Mouse (Mus musculus) neutrophil, adult 5-6 weeks (primary cell): ENCODE data around the gene Syngr2. TPM values are rescaled to one million over a fixed set of nuclear protein-coding genes. Genes with fewer than 3 reads are reported as not detected.
A peak's percentile ranks its signal among the peaks of the same experiment; 100 is the strongest.
"Not testable (repeated sequence)": the region's sequence is repeated elsewhere in the genome, so short reads cannot be mapped to it uniquely, and the experiment has no call there.

ENCODE experiments used
- ATAC-seq: fragments of 151-379, 151-347 bp; 2 replicates; pipeline ENCODE4 v1.8.0; 2017; ENCODE audit warnings: mild to moderate bottlenecking, moderate TSS enrichment; ENCODE audit not compliant: insufficient number of reproducible peaks, poor library complexity, low FRiP score, severe bottlenecking; ENCODE audit errors: extremely low read depth
- total RNA-seq: library from RNA; stranded (forward); fragments of 200-1000 nt; gene quantifications from 2 replicates; pipeline ENCODE4 v1.2.3, GENCODE M21; 2017

Gene Syngr2
- total RNA-seq, 1 experiment from 2014 or later, result 108 TPM

DNA sequence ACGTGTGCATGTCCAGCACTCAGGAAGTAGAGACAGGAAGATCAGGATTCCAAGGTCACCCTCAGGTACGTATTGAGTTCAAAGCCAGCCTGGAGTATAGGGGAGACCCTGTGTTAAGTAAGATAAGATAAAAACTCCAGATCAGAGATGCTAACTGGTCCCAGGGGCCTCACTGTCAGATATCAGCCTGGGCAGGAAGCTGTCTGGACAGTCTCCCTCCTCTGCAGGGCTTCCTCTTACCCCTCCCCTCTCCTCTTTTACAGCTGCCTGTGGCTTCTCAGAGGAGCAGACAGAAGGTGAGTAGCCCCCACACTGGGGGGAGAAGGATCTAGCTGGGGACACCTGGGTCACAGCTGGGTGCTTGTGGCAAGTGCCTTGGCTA, 11.3 kb upstream of the Syngr2 start:
- peak; percentile 30 for ATAC-seq

DNA sequence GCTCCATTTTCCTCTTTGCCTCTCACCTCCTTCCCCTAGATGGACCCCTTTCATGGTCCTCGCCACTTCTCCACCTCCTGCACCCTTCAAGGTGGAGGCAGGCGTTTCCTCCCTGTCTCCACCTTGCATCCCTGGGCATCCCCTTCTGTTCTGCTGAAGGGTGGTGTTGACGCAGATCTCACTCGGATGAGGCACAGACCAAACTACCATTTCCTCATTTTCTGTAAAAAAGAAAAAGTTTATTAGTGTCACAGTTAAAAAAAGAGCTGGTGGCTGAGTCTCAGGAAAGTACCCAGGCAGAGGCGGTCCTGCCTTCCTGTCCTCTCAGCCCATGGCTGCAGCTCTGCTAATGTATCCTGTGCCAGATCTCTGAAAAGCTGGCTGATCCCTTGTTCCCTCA, 10.3 kb upstream of the Syngr2 start:
- peak; percentile 54 for ATAC-seq

GRCm38 (mm10) chr11:117800038-117800437, 9.4 kb upstream of the Syngr2 start:
- ATAC-seq, result no peak

DNA sequence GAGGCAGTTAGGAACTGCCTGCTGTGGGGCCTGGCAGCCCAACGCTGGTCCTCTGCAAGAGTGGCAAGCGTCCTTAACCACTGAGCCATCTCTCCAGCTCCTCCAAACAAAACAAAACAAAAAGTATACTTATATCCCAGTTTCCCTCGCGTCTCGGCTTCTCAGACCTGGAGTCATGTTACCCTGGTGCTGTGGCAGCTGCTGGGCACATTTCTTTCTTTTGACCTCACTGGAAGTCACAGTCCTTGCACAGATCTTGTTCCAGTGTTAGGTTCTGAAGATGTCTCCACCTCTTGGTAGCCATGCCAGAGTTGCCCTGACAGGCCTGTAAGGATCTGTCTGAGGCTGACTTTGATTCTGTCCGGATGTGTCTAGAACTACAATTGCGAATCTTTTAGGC, 7.8 kb upstream of the Syngr2 start:
- ATAC-seq, result no peak

DNA sequence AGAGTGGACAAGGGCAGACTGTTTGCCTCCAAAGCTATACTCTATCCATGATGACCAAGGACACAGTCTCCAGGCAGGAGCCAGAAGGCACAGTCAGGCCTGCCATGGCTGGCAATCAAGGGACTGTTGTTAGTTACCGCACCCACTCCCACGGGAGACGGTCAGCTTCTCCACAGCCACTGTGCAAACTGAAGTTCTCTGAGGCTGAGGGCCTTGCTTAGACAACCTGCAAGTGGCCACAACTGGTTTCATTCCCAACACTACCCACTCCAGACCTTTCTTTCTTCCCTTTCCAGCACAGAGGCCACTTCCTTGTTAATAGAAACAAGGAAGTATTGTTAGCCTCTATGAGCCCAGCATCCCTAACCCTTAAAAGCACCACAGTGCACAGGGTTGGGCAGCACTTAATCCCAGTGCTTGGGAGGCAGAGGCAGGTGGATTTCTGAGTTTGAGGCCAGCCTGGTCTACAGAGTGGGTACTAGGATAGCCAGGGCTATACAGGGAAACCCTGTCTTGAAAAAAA, 6.2 kb upstream of the Syngr2 start:
- ATAC-seq, result no peak

DNA sequence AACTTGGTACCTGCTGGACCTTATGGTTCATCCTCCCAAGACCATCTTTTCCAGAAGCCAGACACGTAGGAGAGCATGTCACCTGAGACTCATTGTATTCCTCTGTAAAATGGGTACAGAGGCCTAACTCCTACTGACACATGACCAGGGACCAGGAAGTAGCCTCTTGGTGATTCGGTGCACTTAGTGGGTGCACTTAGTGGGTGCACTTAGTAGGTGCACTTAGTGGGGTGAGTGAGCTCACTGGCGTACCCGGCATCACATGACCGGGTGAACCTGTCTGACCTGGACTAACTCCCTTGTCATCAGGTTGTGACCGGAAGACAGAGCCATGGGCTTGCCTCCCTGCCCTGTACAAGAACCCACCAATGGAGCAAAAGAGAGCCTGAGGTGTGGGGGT, 2.7 kb upstream of the Syngr2 start:
- ATAC-seq, result no peak

DNA sequence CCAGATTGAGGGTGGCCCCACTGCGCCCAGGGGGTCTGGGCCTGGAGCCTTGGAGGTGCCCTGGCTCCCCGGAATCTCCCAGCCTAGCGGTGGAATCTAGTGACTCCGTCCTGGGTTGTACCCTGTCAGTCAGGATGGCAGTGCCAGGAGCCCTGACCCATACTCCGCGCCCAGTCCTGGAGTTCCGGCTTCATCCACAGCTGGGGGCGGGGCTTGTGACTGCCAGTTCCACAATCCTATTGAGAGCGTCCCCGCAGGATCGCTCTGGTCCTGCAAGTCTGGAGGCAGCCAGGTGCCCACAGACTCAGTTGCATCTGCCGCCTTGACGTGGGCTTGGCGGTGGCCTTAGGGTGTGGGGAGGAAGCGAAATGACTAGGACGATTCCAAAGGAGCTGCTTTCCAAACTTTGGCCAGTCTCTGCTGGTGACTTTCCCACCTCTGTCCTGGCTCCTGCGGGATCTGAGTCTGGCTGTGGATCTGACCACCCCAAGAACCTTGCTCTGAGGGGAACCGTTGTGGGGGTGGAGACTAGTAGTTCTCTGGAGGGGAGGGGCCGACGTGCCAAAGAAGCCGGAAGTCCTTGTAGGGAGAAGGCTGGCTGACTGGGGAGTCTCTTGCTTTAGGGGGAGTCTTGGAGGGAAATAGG, 1.1 kb downstream of the Syngr2 start:
- ATAC-seq, result peak; percentile 67

GRCm38 (mm10) chr11:117813867-117814266, 4.4 kb downstream of the Syngr2 start:
- no peak for ATAC-seq

DNA sequence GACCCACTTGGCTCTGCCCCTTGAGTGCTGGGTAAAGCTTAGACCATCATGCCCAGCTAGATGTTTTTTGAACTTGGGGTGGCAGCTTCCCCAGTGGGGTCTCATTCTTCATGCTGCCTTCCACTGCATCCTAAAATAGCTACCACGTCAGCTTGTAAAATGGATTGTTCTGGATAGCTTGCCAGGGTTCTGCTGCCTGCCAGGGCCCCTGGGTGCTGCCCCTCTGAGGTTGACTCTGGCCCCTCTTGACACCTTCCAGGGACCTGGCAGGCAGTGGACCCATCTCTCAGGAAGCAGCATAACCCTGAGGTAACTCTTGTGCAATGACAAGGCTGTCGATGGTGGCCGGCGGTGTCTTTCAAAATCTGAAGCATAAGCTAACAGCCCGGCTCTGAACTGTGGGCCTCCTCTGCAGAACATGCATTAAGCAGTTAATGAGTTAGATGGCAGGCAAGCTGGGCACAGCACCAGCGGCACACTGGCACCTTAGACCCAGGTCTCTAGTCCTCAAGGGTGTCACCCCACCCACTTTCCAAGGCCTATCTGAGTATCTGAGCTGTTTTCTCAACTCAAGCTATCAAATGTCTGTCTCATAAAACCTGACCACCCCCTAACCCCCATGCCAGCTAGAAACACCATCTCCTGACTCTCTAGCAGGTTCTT, 5.4 kb downstream of the Syngr2 start:
- no peak for ATAC-seq

- ATAC-seq, result not testable (repeated sequence)
These were observed 6.4 kb downstream of the Syngr2 start for GRCm38 (mm10) chr11:117815850-117816249.

DNA sequence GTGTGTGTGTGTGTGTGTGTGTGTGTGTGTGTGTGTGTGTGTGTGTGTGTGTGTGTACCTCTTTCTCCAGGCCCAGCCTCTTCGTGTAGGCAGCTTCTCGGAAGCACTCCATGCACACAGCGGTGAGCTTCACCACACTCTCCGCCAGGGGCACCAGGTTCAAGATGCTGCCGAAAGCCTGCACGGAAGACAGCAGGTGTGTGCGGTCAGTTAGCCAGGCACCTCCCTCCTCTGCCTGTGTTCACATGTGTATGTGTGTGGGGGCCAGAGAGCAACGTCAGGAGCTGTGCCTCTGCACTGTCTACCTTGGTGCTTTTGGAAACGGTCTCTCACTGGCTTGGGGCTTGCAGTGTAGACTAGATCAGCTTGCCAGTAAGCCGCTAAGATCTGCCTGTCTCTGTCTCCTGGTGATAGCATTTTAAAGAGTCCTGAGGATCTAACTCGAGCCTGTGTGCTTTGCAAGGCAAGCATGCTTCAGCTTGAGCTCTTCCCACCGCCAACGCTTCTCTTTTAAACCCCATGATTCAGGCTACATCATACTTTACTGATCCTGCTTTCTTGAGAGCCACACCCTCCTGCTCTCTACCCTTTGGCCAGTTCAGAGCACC, 7.0 kb downstream of the Syngr2 start:
- ATAC-seq, result no peak

DNA sequence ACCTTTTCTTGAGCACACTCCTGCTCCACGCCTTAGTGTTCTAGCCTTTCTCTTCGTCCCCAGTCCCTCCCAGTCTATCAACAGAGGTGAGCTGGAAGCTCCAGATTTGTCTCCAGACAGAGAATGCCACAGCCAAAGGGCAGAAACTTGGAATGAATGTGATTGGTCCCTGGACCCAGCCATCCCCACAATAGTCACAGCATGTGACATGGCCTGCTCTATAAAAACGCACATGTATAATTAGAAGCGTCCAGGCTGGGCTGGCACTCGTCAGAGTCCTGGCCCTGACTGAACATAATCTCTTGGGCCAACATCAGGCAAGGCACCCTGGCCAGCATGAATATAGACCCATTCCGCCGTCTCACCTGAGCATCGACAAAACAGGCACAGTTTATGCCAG, 9.6 kb downstream of the Syngr2 start:
- ATAC-seq, result no peak

GRCm38 (mm10) chr11:117820173-117820572, 10.7 kb downstream of the Syngr2 start:
- no peak for ATAC-seq

DNA sequence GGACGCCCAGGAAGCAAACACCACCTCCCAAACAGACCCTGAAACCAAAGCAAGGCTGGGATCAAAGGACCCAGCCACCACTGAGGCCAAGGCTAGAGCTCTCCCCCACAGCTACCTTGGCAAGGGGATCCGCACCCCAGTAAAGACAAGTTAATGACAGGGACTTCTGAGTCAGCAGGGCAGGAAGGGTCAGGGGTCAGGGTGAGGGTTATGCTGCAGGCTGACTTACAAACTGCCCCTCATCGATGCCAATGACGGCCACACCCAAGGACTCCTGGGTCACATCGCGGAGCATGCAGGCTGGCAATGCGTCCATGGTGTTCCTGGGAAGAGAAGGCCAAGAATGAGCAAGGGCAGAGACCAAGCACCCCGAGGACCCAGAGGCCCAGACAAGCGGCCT, 12.4 kb downstream of the Syngr2 start:
- no peak for ATAC-seq

DNA sequence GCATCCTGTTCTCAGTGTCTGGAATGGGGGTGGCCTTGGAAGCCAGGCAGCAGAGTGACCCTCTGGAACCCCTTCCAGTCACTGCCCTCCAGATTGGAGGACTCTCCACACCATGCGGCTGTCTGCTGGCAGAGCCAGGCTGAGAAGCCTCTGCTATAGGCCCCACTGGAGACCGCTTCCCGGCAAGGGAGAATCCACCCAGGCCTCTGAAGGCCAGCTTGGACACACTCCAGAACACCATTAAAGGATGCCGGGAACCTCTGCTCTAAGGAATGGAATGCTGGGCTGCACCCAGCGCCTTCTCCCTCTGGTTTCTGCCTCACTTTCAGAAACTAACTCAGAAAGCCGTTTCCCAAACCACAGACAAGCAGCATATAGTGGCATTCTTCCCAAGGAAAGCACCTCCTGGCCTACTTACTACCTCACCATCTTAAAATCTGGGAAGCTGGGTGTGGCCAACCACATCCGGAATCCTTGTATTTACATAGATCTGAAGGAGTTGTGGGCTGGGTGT, 13.3 kb downstream of the Syngr2 start:
- ATAC-seq, result no peak

DNA sequence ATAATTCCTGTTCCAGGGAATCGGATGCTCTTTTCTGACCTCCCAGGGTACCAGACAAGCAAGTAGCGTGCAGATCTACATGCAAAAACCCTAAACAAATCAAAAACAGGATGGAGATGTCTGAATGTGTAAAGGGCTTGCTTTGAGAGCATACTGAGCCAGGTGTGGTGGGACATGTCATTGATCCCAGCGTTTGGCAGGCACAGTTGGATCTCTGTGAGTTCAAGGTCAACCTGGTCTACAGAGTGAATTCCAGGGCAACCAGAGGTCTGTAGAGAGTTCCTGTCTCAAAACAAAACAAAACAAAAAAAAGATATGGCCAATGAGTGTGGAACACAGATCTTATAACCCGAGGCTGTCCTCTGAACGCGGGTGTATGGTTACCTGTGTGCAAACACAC, 13.9 kb downstream of the Syngr2 start:
- no peak for ATAC-seq

- ATAC-seq, result peak; percentile 75
These were observed 14.8 kb downstream of the Syngr2 start for GRCm38 (mm10) chr11:117824060-117824969.

DNA sequence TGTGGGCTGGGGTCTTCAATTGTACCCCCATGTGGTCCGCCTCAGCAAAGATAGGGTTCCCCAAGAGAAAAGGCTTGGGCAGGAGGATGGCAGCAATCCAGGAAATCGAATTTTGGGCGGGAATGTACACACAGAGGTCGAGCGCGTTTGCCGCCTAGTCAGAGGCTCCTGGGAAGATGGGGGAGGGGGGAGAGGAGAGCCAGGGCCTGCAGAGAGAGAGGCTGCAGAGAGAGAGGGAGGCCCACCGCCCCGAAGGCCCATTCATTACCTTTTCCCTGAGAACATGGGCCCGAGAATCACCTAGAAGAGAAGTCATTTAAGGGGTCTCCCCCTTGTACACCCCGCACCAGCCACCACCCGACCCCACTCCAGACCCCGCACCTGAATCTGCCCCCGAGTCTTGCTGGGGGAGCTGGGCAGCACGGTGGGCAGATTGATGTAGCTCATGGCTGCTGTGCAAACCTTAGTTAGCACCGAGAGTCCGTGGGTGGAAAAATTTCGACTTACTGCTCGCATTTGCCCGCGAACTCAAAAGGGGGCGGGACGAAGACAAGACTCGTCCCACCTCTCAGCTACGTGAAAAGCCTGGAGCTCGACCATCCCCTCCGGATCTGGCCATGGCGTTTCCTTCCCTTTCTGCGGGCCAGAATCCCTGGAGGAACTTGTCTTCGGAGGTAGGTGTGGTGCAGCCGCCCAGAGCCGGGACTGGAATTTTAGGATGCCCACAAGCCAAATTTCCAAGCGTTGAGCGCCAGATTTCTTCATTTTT, 16.0 kb downstream of the Syngr2 start, which contains the start of the genes Afmid and Tk1:
Gene Afmid, plus strand, starts transcription at position 592 of the 769 bp plus-strand sequence.
Gene Tk1, minus strand, starts transcription at position 760 of the 769 bp plus-strand sequence.
- ATAC-seq, result no peak
